Comparison of ENCODE assay signal across 1 mouse cellular context in genomic region chr9:114797329-114798004, GRCm38 (mm10).
TF ChIP-seq lines count a peak whose summit lies in the region.

No protein-coding gene starts in this region.

TF ChIP-seq in CH12.LX, 34 proteins besides CTCF, POLR2A, EP300 and RAD21:
- TF ChIP-seq NELFE (IDR thresholded peaks at IDR 0.05; ENCODE audit: low read depth, low read length) (no peak; the same call in 1 of the 2 replicates), TCF12 (IDR thresholded peaks at IDR 0.05; ENCODE audit: low read depth, low read length) (no peak), ZC3H11A (IDR thresholded peaks at IDR 0.05; ENCODE audit: low read depth, low read length) (peak; percentile 50), SMC3 (IDR thresholded peaks at IDR 0.05; ENCODE audit: low read depth, low read length) (peak; percentile 95), MEF2A (IDR thresholded peaks at IDR 0.05; ENCODE audit: borderline replicate concordance, low read depth, low read length) (peak; percentile 33; the same call in 1 of the 2 replicates), IRF4 (IDR thresholded peaks at IDR 0.05; ENCODE audit: low read depth, low read length) (no peak), USF2 (conservative IDR thresholded peaks at IDR 0.05; ENCODE audit: low read depth, low read length) (no peak), ETS1 (conservative IDR thresholded peaks at IDR 0.05; ENCODE audit: low read depth, low read length) (no peak), ZMIZ1 (IDR thresholded peaks at IDR 0.05; ENCODE audit: low read depth, low read length) (no peak), GABPA (IDR thresholded peaks at IDR 0.05; ENCODE audit: insufficient replicate concordance, low read depth, low read length) (no peak), ZNF384 (IDR thresholded peaks at IDR 0.05; ENCODE audit: low read depth, low read length) (no peak), MYC (IDR thresholded peaks at IDR 0.05; ENCODE audit: low read depth, low read length) (no peak)
